Mouse (Mus musculus): ENCODE measurements around the gene Nrp1.

Gene Nrp1

GRCm38 (mm10) chr8:128505866-128506265, 147.5 kb downstream of the Nrp1 start:
- no peak for DNase-seq (ENCODE audit: low read depth, low spot score)

DNA sequence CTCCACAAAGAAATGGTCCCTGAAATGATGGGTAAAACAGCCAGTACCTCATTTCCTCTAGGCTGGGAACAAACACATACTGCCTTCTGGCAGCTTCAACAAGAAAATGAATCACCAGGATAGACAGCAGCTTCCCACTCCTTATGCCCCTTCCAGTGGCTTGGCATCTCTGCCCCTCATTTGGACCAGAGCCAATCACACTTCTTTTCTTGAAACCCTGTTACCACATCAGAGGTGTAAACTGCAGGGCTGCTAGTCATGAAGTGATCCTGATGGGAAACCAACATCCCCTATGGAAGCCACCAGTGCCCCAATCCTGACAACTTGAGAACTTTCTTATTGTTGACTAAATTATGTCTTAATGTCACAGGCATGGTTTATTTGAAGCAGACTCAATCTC, 150.3 kb downstream of the Nrp1 start:
- no peak for DNase-seq (ENCODE audit: low read depth, low spot score)

- DNase-seq (ENCODE audit: low read depth, low spot score), result no peak
Measured at GRCm38 (mm10) chr8:128511021-128511420, 152.6 kb downstream of the Nrp1 start.

DNA sequence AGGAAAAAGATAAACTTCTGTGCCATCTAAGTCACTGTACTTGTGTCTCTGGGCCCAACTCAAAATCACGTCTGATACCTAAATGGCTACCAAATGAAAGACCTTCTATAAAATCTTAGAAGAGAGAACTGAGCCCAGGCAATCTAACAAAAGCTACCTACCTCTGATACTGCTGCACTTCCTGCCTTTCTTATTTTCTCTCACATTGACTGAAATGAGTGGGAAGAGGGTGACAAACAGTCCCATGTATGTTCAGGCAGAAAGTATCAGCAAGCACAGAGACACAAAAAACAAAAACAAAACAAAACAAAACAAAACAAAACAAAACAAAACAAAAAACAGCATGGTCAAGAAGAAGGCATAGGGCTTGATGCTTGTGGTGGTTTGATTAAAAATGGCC, 153.3 kb downstream of the Nrp1 start:
- no peak for DNase-seq (ENCODE audit: low read depth, low spot score)

- DNase-seq (ENCODE audit: low read depth, low spot score), result no peak
Measured at GRCm38 (mm10) chr8:128516846-128517446, 158.5 kb downstream of the Nrp1 start.

GRCm38 (mm10) chr8:128517546-128518102, 159.2 kb downstream of the Nrp1 start:
- DNase-seq (ENCODE audit: low read depth, low spot score), result no peak

- DNase-seq (ENCODE audit: low read depth, low spot score), result no peak
Measured at GRCm38 (mm10) chr8:128519366-128519765, 161.0 kb downstream of the Nrp1 start.

GRCm38 (mm10) chr8:128523825-128524224, 165.4 kb downstream of the Nrp1 start:
- no peak for DNase-seq (ENCODE audit: low read depth, low spot score)

GRCm38 (mm10) chr8:128525912-128526311, 167.5 kb downstream of the Nrp1 start:
- DNase-seq (ENCODE audit: low read depth, low spot score), result no peak

GRCm38 (mm10) chr8:128528591-128529383, 170.4 kb downstream of the Nrp1 start:
- DNase-seq (ENCODE audit: low read depth, low spot score), result no peak

- DNase-seq (ENCODE audit: low read depth, low spot score), result no peak
Measured at GRCm38 (mm10) chr8:128534442-128534871, 176.1 kb downstream of the Nrp1 start.

DNA sequence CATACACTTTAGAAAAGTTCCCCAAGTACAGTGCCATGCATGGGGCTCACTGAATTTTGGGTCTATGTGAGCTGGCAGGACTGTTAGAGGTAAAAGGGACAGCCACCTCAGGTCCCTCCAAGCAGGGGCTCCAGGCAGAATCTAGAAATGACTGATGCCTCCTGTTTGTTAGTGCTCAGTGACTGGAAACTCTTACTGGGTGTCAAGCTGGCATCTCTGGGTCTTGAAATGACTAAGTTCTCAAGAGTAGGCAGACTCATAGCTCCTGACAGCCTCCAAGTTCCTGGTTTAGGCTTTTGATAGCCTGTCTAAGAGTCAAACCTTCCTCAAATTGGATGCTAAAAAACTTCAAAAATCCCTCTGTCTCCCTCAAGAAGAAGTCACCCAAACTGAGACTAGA, 177.3 kb downstream of the Nrp1 start:
- DNase-seq (ENCODE audit: low read depth, low spot score), result no peak

DNA sequence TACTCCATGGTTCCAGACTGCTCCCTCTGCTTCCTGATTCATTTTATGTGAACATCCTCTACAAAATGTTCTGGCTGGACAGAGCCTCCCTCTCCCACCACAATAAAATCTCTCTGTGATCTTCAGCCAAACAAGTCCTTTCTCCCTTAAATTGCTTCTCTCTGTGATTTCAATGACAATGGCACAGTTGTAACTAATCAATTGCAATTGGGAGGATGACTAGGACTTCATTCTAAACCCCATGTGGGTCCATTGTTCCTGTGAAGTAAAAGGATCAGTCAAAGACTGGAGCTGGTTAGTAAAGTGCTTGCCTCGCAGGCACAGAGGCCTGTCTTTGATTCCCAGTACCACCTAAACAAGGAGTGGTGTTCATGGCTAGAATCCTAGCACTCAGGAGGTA, 180.0 kb downstream of the Nrp1 start:
- no peak for DNase-seq (ENCODE audit: low read depth, low spot score)

DNA sequence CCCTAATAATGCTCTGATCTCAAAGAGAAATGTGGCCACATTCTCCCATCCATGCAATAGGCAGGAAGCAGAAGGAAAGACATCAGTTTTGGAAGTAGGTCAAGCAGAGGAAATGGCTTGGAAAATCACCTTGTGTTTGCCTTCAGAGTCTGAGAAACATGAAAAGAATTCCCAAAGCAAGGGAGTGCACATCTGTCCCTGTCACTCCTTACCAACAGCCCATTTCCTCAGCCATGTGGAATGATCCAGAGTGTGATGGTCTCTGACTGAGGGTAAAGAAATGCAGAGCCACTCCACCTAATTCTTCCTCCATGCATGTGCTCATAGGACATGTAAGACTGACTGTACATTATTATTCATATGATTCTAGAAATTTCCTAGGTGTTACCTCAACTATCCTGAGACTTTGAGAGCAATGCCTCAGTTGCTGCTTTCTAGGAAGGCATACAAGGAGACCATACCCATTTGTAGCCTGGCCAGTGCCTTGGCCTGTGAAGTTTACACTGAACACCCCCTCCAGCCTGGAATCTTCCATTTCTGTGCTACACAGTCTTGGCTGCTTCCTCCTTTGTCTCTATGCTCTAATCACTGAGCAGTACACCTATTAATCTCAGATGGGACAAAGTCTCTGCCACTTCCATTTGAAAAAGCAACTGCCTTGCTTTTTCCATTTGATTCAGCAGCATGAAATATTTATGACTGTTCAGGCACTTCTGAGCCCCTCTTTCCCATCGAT, 183.1 kb downstream of the Nrp1 start:
- DNase-seq (ENCODE audit: low read depth, low spot score), result no peak

GRCm38 (mm10) chr8:128544128-128544846, 185.9 kb downstream of the Nrp1 start:
- DNase-seq (ENCODE audit: low read depth, low spot score), result no peak

GRCm38 (mm10) chr8:128546287-128546686, 187.9 kb downstream of the Nrp1 start:
- DNase-seq (ENCODE audit: low read depth, low spot score), result no peak

DNA sequence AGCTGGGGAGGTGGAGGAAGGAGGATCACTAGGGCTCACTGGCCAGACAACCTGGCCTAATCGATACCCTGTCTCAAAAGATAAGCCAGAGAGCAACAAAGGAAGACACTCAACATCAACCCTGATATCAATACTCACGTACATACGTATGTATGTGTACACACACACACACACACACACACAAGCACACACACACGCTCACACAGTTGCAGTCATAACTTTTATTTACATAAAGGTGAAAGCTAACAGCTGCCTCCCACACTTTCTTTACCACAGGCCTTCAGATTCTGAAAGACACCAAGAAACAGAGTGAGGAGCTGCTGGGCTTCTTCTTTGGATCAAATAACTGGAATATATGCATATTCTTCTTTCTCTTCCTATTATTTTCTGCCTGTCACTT, 189.0 kb downstream of the Nrp1 start:
- no peak for DNase-seq (ENCODE audit: low read depth, low spot score)

GRCm38 (mm10) chr8:128549738-128550137, 191.3 kb downstream of the Nrp1 start:
- no peak for DNase-seq (ENCODE audit: low read depth, low spot score)

DNA sequence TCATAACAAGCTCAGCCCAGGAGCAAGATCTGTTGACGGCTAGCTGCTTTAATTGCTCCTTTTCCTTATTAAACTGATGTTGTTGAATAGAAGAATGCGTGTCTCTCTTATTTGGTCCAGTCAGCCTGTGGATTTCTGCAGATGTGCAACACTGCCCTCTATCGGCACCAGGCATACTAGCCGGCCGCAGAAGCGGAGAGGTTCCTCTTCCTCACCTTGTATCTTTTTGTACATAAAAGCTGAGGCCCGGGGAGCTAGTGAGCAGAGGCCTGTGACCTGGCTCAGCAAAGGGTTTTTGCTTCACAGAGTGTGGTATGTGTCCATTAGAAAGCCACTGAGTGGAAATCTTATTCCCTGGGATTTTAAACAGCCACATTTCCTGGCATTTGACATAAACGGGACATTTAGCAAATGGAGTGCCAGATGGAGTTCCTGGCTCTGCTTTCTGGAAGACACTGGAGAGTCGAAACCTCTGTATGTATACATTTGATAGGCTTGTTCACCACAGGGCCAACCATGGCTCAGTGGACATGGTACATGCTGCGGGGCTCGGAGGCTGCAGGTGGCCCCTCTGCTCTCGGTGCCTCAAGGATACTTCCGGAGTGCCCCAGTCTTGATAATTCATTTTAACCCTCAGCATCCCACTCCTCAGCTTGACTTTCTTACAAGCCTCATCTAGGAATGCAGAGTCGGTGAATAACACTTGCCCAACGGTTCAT, 193.2 kb downstream of the Nrp1 start:
- DNase-seq (ENCODE audit: low read depth, low spot score), result peak; percentile 50
